Mouse (Mus musculus) lung, postnatal 10 days (tissue): ENCODE measurements around the gene Hs3st3a1.

ENCODE experiments used
- DNase-seq: peaks from one replicate; pipeline ENCODE4 v3.0.0; 2021

The Hs3st3a1 gene

GRCm38 (mm10) chr11:64560471-64560870, 125.3 kb downstream of the Hs3st3a1 start:
- no peak for DNase-seq

GRCm38 (mm10) chr11:64562771-64563170, 127.6 kb downstream of the Hs3st3a1 start:
- no peak for DNase-seq
